Mouse (Mus musculus): ENCODE results near the gene Fam180a. TPM values are rescaled to one million over a fixed set of nuclear protein-coding genes. Genes with fewer than 3 reads are reported as not detected.

The Fam180a gene
- polyA plus RNA-seq, 1 experiment from 2014 or later = 0.27 TPM

DNA sequence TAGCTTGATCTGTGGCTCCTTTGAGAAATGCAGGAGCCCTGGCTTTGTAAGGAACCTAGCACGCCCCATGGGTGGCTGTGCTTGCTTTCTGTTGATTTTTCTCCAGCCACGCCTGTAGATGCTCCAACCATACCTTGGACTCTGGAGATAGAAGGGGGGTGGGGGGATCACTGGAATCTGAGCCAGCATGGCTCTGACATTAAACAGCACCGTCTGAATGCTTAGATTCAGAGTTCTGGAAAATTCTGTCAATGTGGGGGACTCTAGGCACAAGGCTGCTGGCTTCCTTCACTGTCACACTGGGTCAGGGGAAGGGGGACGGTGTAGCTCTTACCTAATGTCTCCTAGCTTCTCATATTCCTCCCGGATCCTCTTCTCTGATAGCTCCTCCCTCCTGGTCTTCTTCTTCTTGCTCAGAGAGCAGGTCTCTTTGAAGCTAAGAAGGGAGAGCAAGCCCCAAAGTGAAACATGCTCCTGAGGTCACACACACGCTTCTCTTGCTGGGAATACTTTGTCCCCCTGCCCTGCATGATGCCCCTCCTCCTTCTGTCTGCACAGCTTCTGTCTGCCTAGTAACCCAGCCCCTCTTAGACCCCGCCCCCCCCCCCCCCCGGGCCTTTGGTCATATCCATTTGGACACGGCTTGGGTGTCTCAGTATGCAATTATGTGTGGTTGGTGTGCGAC lies 47.9 kb downstream of the Fam180a start:
- H3K27ac ChIP-seq = no peak overlapping the region
- WGBS = 67% methylated on average over 10 of the region's 10 CpGs
- no peak overlapping the region for H3K4me3 ChIP-seq
- no peaks in the 10 kb centered on the region for H3K36me3 ChIP-seq
- no peak overlapping the region for H3K9ac ChIP-seq
- ATAC-seq (ENCODE audit: low FRiP score) = no peak
- no peaks in the 10 kb centered on the region for H3K9me3 ChIP-seq
- H3K4me1 ChIP-seq (replicated peaks) = no peaks in the 10 kb centered on the region
- H3K4me2 ChIP-seq = no peak overlapping the region
- H3K27me3 ChIP-seq = no peaks in the 10 kb centered on the region

DNA sequence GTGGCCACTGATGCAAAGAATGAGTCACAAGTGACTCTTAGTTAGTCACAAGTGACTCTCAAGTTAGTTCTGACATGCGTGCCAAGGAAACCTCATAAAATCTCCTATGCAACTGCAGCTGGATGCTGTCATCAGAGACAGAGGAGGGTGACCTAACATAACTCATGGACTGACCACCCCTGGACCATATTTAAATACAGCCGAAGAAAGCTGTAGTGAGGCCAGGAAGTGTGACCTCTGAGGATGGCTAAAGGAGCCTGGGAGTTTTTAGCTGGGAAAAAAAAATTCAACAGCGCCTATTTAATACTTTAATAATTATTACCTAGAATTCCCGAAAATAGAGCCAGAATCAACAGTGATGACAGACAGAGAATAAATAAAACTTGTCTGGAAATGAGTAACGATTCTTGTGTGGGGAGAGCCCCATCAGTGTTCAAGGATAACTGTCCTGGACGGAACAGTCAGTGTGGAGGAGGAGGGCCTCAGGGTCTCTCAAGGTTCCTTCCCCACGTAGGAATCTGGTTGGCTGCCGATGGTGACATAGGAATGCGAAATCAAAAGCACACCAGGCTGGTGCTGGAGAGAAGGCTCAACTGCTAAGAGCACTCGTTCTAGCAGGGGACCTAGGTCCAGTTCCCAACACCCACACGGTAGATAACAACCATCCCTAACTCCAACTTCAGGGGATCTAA lies 52.4 kb downstream of the Fam180a start:
- Histone ChIP-seq H3K9ac (no peak overlapping the region), H3K4me2 (no peak overlapping the region), H3K9me3 (0 out of 2 replicates have a peak, but pooled peaks cover 3% of the 10 kb centered on the region), H3K36me3 (no peaks in the 10 kb centered on the region), H3K4me1 (replicated peaks) (0 out of 2 replicates have a peak, but pooled peaks cover 3% of the 10 kb centered on the region), H3K4me3 (no peak overlapping the region), H3K27ac (no peak overlapping the region), H3K27me3 (no peaks in the 10 kb centered on the region)
- 84% methylated on average over 11 of the region's 11 CpGs for WGBS
- ATAC-seq (ENCODE audit: low FRiP score) = no peak

GRCm38 (mm10) chr6:35271868-35272765 lies 53.8 kb downstream of the Fam180a start:
- H3K4me2 ChIP-seq = no peak overlapping the region
- H3K9ac ChIP-seq = no peak overlapping the region
- no peak overlapping the region for H3K27ac ChIP-seq
- no peaks in the 10 kb centered on the region for H3K27me3 ChIP-seq
- H3K4me1 ChIP-seq (replicated peaks) = 0 out of 2 replicates have a peak, but pooled peaks cover 3% of the 10 kb centered on the region
- no peaks in the 10 kb centered on the region for H3K36me3 ChIP-seq
- ATAC-seq (ENCODE audit: low FRiP score) = no peak
- WGBS = 78% methylated on average over 20 of the region's 20 CpGs
- no peak overlapping the region for H3K4me3 ChIP-seq
- 0 out of 2 replicates have a peak, but pooled peaks cover 3% of the 10 kb centered on the region for H3K9me3 ChIP-seq

GRCm38 (mm10) chr6:35271094-35271855 lies 54.7 kb downstream of the Fam180a start:
- peak; percentile 39; the same call in 1 of the 2 replicates for ATAC-seq (ENCODE audit: low FRiP score)
- H3K9me3 ChIP-seq = 0 out of 2 replicates have a peak, but pooled peaks cover 3% of the 10 kb centered on the region
- H3K27me3 ChIP-seq = no peaks in the 10 kb centered on the region
- H3K36me3 ChIP-seq = peaks cover 5% of the 10 kb centered on the region; the same call in 1 of the 2 replicates
- 0 out of 2 replicates have a peak, but pooled peaks cover 3% of the 10 kb centered on the region for H3K4me1 ChIP-seq (replicated peaks)
- no peak overlapping the region for H3K9ac ChIP-seq
- 79% methylated on average over 12 of the region's 12 CpGs for WGBS
- no peak overlapping the region for H3K27ac ChIP-seq
- no peak overlapping the region for H3K4me2 ChIP-seq
- H3K4me3 ChIP-seq = no peak overlapping the region

GRCm38 (mm10) chr6:35269643-35270042 lies 56.3 kb downstream of the Fam180a start:
- H3K4me3 ChIP-seq = no peak overlapping the region
- no peak overlapping the region for H3K9ac ChIP-seq
- H3K4me1 ChIP-seq (replicated peaks) = 0 out of 2 replicates have a peak, but pooled peaks cover 3% of the 10 kb centered on the region
- 0 out of 2 replicates have a peak, but pooled peaks cover 3% of the 10 kb centered on the region for H3K9me3 ChIP-seq
- no peak for ATAC-seq (ENCODE audit: low FRiP score)
- no peak overlapping the region for H3K27ac ChIP-seq
- H3K27me3 ChIP-seq = no peaks in the 10 kb centered on the region
- H3K36me3 ChIP-seq = peaks cover 5% of the 10 kb centered on the region; the same call in 1 of the 2 replicates
- no peak overlapping the region for H3K4me2 ChIP-seq
- WGBS = 84% methylated on average over 13 of the region's 13 CpGs

DNA sequence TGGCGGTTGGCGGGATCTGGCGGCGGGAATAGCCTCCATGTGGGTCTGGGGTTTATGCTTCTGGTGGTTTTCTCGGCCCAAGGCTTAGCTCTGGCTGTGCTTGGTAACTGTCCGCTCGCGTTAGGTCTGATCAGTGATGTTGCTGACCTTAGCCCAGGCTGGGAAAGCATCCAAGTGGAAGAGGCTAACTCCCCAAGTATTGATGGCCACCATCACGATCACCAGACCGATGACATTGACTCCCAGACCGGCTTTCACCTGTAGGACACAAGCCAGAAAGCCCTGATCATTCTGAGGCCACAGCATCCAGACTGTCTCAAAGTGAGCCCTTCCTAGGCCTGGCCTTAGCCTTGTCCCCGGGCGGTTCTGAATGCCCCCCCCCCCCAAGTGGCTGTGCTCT lies 57.2 kb downstream of the Fam180a start:
- Histone ChIP-seq H3K27ac (no peak overlapping the region), H3K27me3 (no peaks in the 10 kb centered on the region), H3K9ac (no peak overlapping the region), H3K4me3 (no peak overlapping the region), H3K4me1 (replicated peaks) (0 out of 2 replicates have a peak, but pooled peaks cover 3% of the 10 kb centered on the region), H3K4me2 (no peak overlapping the region), H3K9me3 (0 out of 2 replicates have a peak, but pooled peaks cover 3% of the 10 kb centered on the region), H3K36me3 (peaks cover 10% of the 10 kb centered on the region; the same call in 1 of the 2 replicates)
- ATAC-seq (ENCODE audit: low FRiP score) = no peak
- 97% methylated on average over 13 of the region's 13 CpGs for WGBS

DNA sequence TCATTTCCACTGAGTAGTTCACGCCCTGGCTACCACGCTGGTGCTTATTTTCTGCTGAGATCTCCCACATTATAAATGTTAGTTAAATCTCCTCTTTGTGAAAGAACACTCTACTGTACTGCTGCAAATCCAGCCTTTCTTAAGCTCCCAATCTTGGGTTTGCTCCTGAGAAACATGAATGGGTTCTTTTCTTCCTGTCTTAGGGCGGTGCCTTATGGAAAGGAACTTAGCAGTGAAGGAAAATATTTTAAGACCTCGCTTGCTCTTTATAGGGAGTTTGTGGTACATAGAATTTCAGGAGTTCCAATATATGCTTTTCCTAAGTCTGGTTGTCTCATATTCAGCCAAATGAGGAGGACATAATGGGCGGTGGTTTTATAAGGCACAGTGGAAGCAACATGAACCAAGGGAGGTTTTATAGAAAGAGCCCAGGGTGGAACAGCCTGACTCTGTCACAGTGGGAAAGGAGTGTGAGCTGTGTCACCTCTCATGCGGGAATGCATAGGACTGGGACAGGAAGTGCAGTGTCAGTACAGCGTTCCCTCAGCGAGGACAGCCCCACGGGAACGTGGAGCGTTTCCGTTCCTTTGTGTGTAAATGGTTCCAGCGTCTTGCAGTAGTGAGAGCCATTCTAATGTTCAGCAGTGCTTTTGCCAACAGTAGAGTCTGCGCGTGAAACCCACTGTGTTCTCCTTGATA lies 60.2 kb downstream of the Fam180a start:
- Histone ChIP-seq H3K4me1 (replicated peaks) (no peaks in the 10 kb centered on the region), H3K27ac (no peak overlapping the region), H3K36me3 (peaks cover 31% of the 10 kb centered on the region), H3K4me3 (no peak overlapping the region), H3K4me2 (no peak overlapping the region), H3K9ac (no peak overlapping the region), H3K9me3 (0 out of 2 replicates have a peak, but pooled peaks cover 3% of the 10 kb centered on the region), H3K27me3 (no peaks in the 10 kb centered on the region)
- 85% methylated on average over 15 of the region's 15 CpGs for WGBS
- ATAC-seq (ENCODE audit: low FRiP score) = no peak

Other genes with a start within 250 kb of the Fam180a start
- 36.3 and 37.6 TPM in 2 replicates for gene Cnot4, start 192.4 kb downstream of the Fam180a start, polyA plus RNA-seq (2015; fragmentation: Nextera tagmentation; extraction: Ambion mirVana)
- 24.3 and 24.7 TPM in 2 replicates for gene Nup205, start 148.7 kb downstream of the Fam180a start, polyA plus RNA-seq (2015; fragmentation: Nextera tagmentation; extraction: Ambion mirVana)
- 2.9 and 3.9 TPM in 2 replicates for gene Slc13a4, start 18.0 kb downstream of the Fam180a start, polyA plus RNA-seq (2015; fragmentation: Nextera tagmentation; extraction: Ambion mirVana)
- gene Mtpn, start 213.7 kb upstream of the Fam180a start, polyA plus RNA-seq (2015; fragmentation: Nextera tagmentation; extraction: Ambion mirVana) = 188 and 195 TPM in 2 replicates